In genomic region chr1:171613962-171614361, GRCm38 (mm10) we compare ENCODE assay signal across 12 mouse cellular contexts. TPM values are rescaled to one million over a fixed set of nuclear protein-coding genes. Genes with fewer than 3 reads are reported as not detected.
DNase-seq lines count a peak whose midpoint lies in the region; ATAC-seq and TF ChIP-seq lines count a peak whose summit lies in the region.
"Had no signal": no experiment of that assay in that cellular context is flagged by ENCODE, and none has a peak within 500 bp of the region (broad histone marks: within the 10 kb centered on the region; RNA-seq: fewer than 3 reads in every experiment).

No protein-coding gene starts in this region.

- WGBS in kidney, embryonic 16.5 days: 37% methylated on average over 2 of the region's 2 CpGs

- DNase-seq in kidney, adult 9 months: peak; percentile 26
- peak; percentile 62 to 63 for DNase-seq in B cell, adult 2 months
- DNase-seq in induced T-regulatory cell, adult 2 months (ENCODE audit: low read depth): peak; percentile 73
- DNase-seq in natural killer cell, adult 2 months (ENCODE audit: low spot score in 2 of 2): no peak
- no peak for DNase-seq in left cerebral cortex, postnatal 14 days (ENCODE audit: low spot score in 2 of 2)
- no peak for DNase-seq in gastrocnemius, postnatal 36 days
- DNase-seq: cerebellum, adult 9-11 months had no signal

- H3K36me3 ChIP-seq in kidney, embryonic 16.5 days (ENCODE audit: insufficient read depth, low read length): no peaks in the 10 kb centered on the region
- H3K36me3 ChIP-seq in E14TG2a.4 (ENCODE audit: insufficient read depth, low read length): no peaks in the 10 kb centered on the region
- H3K36me3 ChIP-seq: hindbrain, embryonic 10.5 days had no signal

- H3K27ac ChIP-seq in kidney, embryonic 16.5 days (ENCODE audit: low read length): no peak overlapping the region
- H3K27ac ChIP-seq: hindbrain, embryonic 10.5 days had no signal

- H3K4me2 ChIP-seq in kidney, embryonic 16.5 days (replicated peaks; ENCODE audit: low read depth, low read length): no peak overlapping the region

- no peak for ATAC-seq in kidney, embryonic 16.5 days (ENCODE audit: low FRiP score, low TSS enrichment)

- H3K27me3 ChIP-seq in kidney, embryonic 16.5 days (ENCODE audit: insufficient read depth, low read length): no peaks in the 10 kb centered on the region
- H3K27me3 ChIP-seq in E14TG2a.4 (ENCODE audit: insufficient read depth, low read length): no peaks in the 10 kb centered on the region; the same call in none of the 2 replicates

- no peak overlapping the region for H3K9ac ChIP-seq in kidney, embryonic 16.5 days (replicated peaks; ENCODE audit: low read length)

- no peaks in the 10 kb centered on the region for H3K9me3 ChIP-seq in kidney, embryonic 16.5 days (ENCODE audit: low read length)
- no peaks in the 10 kb centered on the region for H3K9me3 ChIP-seq in E14TG2a.4 (ENCODE audit: low read length)
- H3K9me3 ChIP-seq: hindbrain, embryonic 10.5 days had no signal

- intact Hi-C loops in left cerebral cortex, postnatal 14 days (cut with DNase I): no loop called here
- intact Hi-C loops in gastrocnemius, postnatal 36 days (cut with DNase I): no loop called here

- no peak overlapping the region for H3K4me3 ChIP-seq in kidney, embryonic 16.5 days (ENCODE audit: low read length)
- no peak overlapping the region for H3K4me3 ChIP-seq in E14TG2a.4 (replicated peaks; ENCODE audit: low read length)
- H3K4me3 ChIP-seq: hindbrain, embryonic 10.5 days had no signal

- peak; percentile 49 for TF ChIP-seq CTCF in E14TG2a.4 (conservative IDR thresholded peaks at IDR 0.05; ENCODE audit: low read length)

- H3K4me1 ChIP-seq in kidney, embryonic 16.5 days (ENCODE audit: insufficient read depth, low read length): no peaks in the 10 kb centered on the region
- no peaks in the 10 kb centered on the region for H3K4me1 ChIP-seq in E14TG2a.4 (replicated peaks; ENCODE audit: low read depth, low read length)
- H3K4me1 ChIP-seq: hindbrain, embryonic 10.5 days had no signal

RNA-seq across cellular contexts. Expression of gene Ly9, which starts 6.8 kb away (rescaled TPM):
- polyA plus RNA-seq in kidney, embryonic 16.5 days (2015; fragmentation: Nextera tagmentation; extraction: Ambion mirVana): 0.35 and 0.44 TPM in 2 replicates
- not detected for total RNA-seq in left cerebral cortex, postnatal 14 days (2021)
- total RNA-seq in gastrocnemius, postnatal 36 days (2021): under 1 TPM in 1 of 2 experiments, not detected in 1; 0.12 TPM
- polyA plus RNA-seq: neural tube, embryonic 14.5 days had no signal

RNA-seq across cellular contexts. Expression of gene Slamf7, which starts 38.9 kb away (rescaled TPM):
- not detected in 2 replicates for polyA plus RNA-seq in kidney, embryonic 16.5 days (2015; fragmentation: Nextera tagmentation; extraction: Ambion mirVana)
- under 1 TPM in 1 of 2 experiments, not detected in 1; 0.11 TPM for total RNA-seq in left cerebral cortex, postnatal 14 days (2021)
- total RNA-seq in gastrocnemius, postnatal 36 days (2021): under 1 TPM in 1 of 2 experiments, not detected in 1; 0.12 TPM
- total RNA-seq: layer of hippocampus, adult 18-20 months had no signal
- polyA plus RNA-seq: hindbrain, embryonic 10.5 days; neural tube, embryonic 14.5 days had no signal

RNA-seq across cellular contexts. Expression of gene Cd244a, which starts 55.0 kb away (rescaled TPM):
- polyA plus RNA-seq in kidney, embryonic 16.5 days (2015; fragmentation: Nextera tagmentation; extraction: Ambion mirVana): 0.07 and 0.08 TPM in 2 replicates
- not detected for total RNA-seq in left cerebral cortex, postnatal 14 days (2021)
- not detected for total RNA-seq in gastrocnemius, postnatal 36 days (2021)
- total RNA-seq: layer of hippocampus, adult 18-20 months had no signal
- polyA plus RNA-seq: hindbrain, embryonic 10.5 days; neural tube, embryonic 14.5 days had no signal

Comparison
In these comparisons a context has a peak if more than half of its experiments do, and no peak if none do; other contexts are left out.
1. DNase-seq: peak in kidney, adult 9 months (single experiment), B cell, adult 2 months (2 of 2) and induced T-regulatory cell, adult 2 months (single experiment); none in natural killer cell, adult 2 months (0 of 2), left cerebral cortex, postnatal 14 days (0 of 2) and gastrocnemius, postnatal 36 days (0 of 2).